Mouse (Mus musculus) kidney, embryonic 15.5 days (tissue): ENCODE results near the gene Abcg2. TPM values are rescaled to one million over a fixed set of nuclear protein-coding genes. Genes with fewer than 3 reads are reported as not detected.
"Not testable (repeated sequence)": the region's sequence is repeated elsewhere in the genome, so short reads cannot be mapped to it uniquely, and the experiment has no call there.

Experiments
- ATAC-seq: fragments of 200-750 bp; cut with Nextera tagmentation; replicated peaks from 2 replicates; pipeline ENCODE4 v1.8.0; 2017; ENCODE audit warnings: moderate TSS enrichment; ENCODE audit not compliant: low FRiP score
- H3K27ac ChIP-seq: fragments of 300-500 bp; sonication (generic); 2 replicates; pipeline ENCODE4 v1.5.1; 2015; ENCODE audit warnings: mild to moderate bottlenecking, inconsistent platforms
- H3K27me3 ChIP-seq: fragments of 300-500 bp; sonication (generic); 2 replicates; pipeline ENCODE4 v1.6.1; 2015; ENCODE audit warnings: inconsistent platforms
- H3K36me3 ChIP-seq: fragments of 300-500 bp; sonication (generic); 2 replicates; pipeline ENCODE4 v1.6.1; 2015; ENCODE audit warnings: inconsistent platforms
- H3K4me1 ChIP-seq: fragments of 300-500 bp; sonication (generic); 2 replicates; pipeline ENCODE4 v1.6.1; 2015; ENCODE audit warnings: inconsistent platforms
- H3K4me2 ChIP-seq: fragments of 300-500 bp; sonication (generic); 2 replicates; pipeline ENCODE4 v1.6.1; 2015; ENCODE audit warnings: moderate library complexity, mild to moderate bottlenecking, inconsistent platforms
- H3K4me3 ChIP-seq: fragments of 300-500 bp; sonication (generic); replicated peaks from 2 replicates; pipeline ENCODE4 v1.5.1; 2015; ENCODE audit warnings: mild to moderate bottlenecking, inconsistent platforms
- H3K9ac ChIP-seq: fragments of 300-500 bp; sonication (generic); 2 replicates; pipeline ENCODE4 v1.6.1; 2015; ENCODE audit warnings: mild to moderate bottlenecking, inconsistent platforms
- H3K9me3 ChIP-seq: fragments of 300-500 bp; sonication (generic); replicated peaks from 2 replicates; pipeline ENCODE4 v1.6.1; 2016; ENCODE audit warnings: inconsistent platforms
- WGBS: fragments of 180-500 bp; shearing (Covaris S2); methylation state at CpG from one replicate; pipeline ENCODE4 v1.1.7; 2015; ENCODE audit warnings: mixed read lengths; 5-methylcytosine and 5-hydroxymethylcytosine counted together
- polyA plus RNA-seq: library from polyadenylated mRNA; unstranded; fragments of >200 nt; fragmentation: Nextera tagmentation; extraction: Ambion mirVana; gene quantifications from 2 replicates; pipeline ENCODE4 v1.2.1, GENCODE M21; 2015

Abcg2 gene
- polyA plus RNA-seq, 1 experiment from 2014 or later: 95.7 TPM

- H3K36me3 ChIP-seq, H3K4me2 ChIP-seq, H3K9me3 ChIP-seq, H3K27me3 ChIP-seq, H3K4me1 ChIP-seq, H3K4me3 ChIP-seq, H3K27ac ChIP-seq, H3K9ac ChIP-seq: not testable (repeated sequence)
- ATAC-seq: peak; percentile 57
- WGBS: 71% methylated on average over 3 of the region's 3 CpGs
Observed at GRCm38 (mm10) chr6:58603485-58604090, 19.3 kb downstream of the Abcg2 start.

GRCm38 (mm10) chr6:58606642-58607041 is 22.3 kb downstream of the Abcg2 start:
- Histone ChIP-seq H3K9me3 (no peaks in the 10 kb centered on the region), H3K4me3 (no peak overlapping the region), H3K36me3 (no peaks in the 10 kb centered on the region), H3K27ac (no peak overlapping the region), H3K4me1 (no peaks in the 10 kb centered on the region), H3K9ac (no peak overlapping the region), H3K27me3 (no peaks in the 10 kb centered on the region), H3K4me2 (no peak overlapping the region)
- ATAC-seq: no peak
- WGBS: 86% methylated on average over 4 of the region's 4 CpGs

- Histone ChIP-seq H3K9me3 (no peaks in the 10 kb centered on the region), H3K4me2 (no peak overlapping the region), H3K27me3 (no peaks in the 10 kb centered on the region), H3K36me3 (no peaks in the 10 kb centered on the region), H3K4me3 (no peak overlapping the region), H3K27ac (no peak overlapping the region), H3K4me1 (no peaks in the 10 kb centered on the region), H3K9ac (no peak overlapping the region)
- 68% methylated on average over 2 of the region's 2 CpGs for WGBS
- ATAC-seq: 0 out of 2 replicates have a peak, but pooled peaks have one; percentile 55
Observed at GRCm38 (mm10) chr6:58608422-58608821, 24.1 kb downstream of the Abcg2 start.

- H3K4me2 ChIP-seq: no peak overlapping the region
- 84% methylated on average over 6 of the region's 6 CpGs for WGBS
- H3K4me1 ChIP-seq: no peaks in the 10 kb centered on the region
- no peak overlapping the region for H3K9ac ChIP-seq
- no peak for ATAC-seq
- H3K4me3 ChIP-seq: no peak overlapping the region
- no peak overlapping the region for H3K27ac ChIP-seq
- no peaks in the 10 kb centered on the region for H3K36me3 ChIP-seq
- no peaks in the 10 kb centered on the region for H3K27me3 ChIP-seq
- no peaks in the 10 kb centered on the region for H3K9me3 ChIP-seq
Observed at GRCm38 (mm10) chr6:58609919-58610759, 25.8 kb downstream of the Abcg2 start.

GRCm38 (mm10) chr6:58610760-58611654 is 26.7 kb downstream of the Abcg2 start:
- peak; percentile 75 for ATAC-seq
- H3K4me3 ChIP-seq: no peak overlapping the region

GRCm38 (mm10) chr6:58624126-58624525 is 39.8 kb downstream of the Abcg2 start:
- H3K27ac ChIP-seq: no peak overlapping the region
- no peak overlapping the region for H3K9ac ChIP-seq
- 76% methylated on average over 5 of the region's 5 CpGs for WGBS
- H3K36me3 ChIP-seq: no peaks in the 10 kb centered on the region
- H3K4me3 ChIP-seq: no peak overlapping the region
- no peaks in the 10 kb centered on the region for H3K27me3 ChIP-seq
- no peaks in the 10 kb centered on the region for H3K9me3 ChIP-seq
- no peaks in the 10 kb centered on the region for H3K4me1 ChIP-seq
- no peak overlapping the region for H3K4me2 ChIP-seq
- no peak for ATAC-seq

More at GRCm38 (mm10) chr6:58610760-58611654, 26.7 kb downstream of the Abcg2 start:
- H3K4me2 ChIP-seq: no peak overlapping the region
- no peaks in the 10 kb centered on the region for H3K27me3 ChIP-seq
- no peak overlapping the region for H3K27ac ChIP-seq
- H3K9ac ChIP-seq: no peak overlapping the region
- H3K36me3 ChIP-seq: no peaks in the 10 kb centered on the region
- no peaks in the 10 kb centered on the region for H3K4me1 ChIP-seq
- no peaks in the 10 kb centered on the region for H3K9me3 ChIP-seq
- WGBS: 66% methylated on average over 4 of the region's 4 CpGs

GRCm38 (mm10) chr6:58629238-58629637 is 44.9 kb downstream of the Abcg2 start:
- H3K27ac ChIP-seq: no peak overlapping the region
- no peak overlapping the region for H3K9ac ChIP-seq
- H3K27me3 ChIP-seq: no peaks in the 10 kb centered on the region
- H3K9me3 ChIP-seq: no peaks in the 10 kb centered on the region
- no peak for ATAC-seq
- no peak overlapping the region for H3K4me3 ChIP-seq
- no peak overlapping the region for H3K4me2 ChIP-seq
- peaks cover 17% of the 10 kb centered on the region for H3K4me1 ChIP-seq
- H3K36me3 ChIP-seq: no peaks in the 10 kb centered on the region
- WGBS: 89% methylated on average over 2 of the region's 2 CpGs

- no peaks in the 10 kb centered on the region for H3K9me3 ChIP-seq
- no peak overlapping the region for H3K9ac ChIP-seq
- H3K27me3 ChIP-seq: no peaks in the 10 kb centered on the region
- no peak overlapping the region for H3K4me2 ChIP-seq
- peaks cover 17% of the 10 kb centered on the region for H3K4me1 ChIP-seq
- H3K27ac ChIP-seq: no peak overlapping the region
- no peak for ATAC-seq
- no peak overlapping the region for H3K4me3 ChIP-seq
- 61% methylated on average over 3 of the region's 3 CpGs for WGBS
- H3K36me3 ChIP-seq: no peaks in the 10 kb centered on the region
Observed at GRCm38 (mm10) chr6:58632419-58632818, 48.1 kb downstream of the Abcg2 start.

GRCm38 (mm10) chr6:58633731-58634130 is 49.4 kb downstream of the Abcg2 start:
- 54% methylated on average over 4 of the region's 4 CpGs for WGBS
- no peaks in the 10 kb centered on the region for H3K9me3 ChIP-seq
- peak; percentile 92 for ATAC-seq

GRCm38 (mm10) chr6:58638566-58638965 is 54.2 kb downstream of the Abcg2 start:
- no peak overlapping the region for H3K4me3 ChIP-seq
- H3K36me3 ChIP-seq: no peaks in the 10 kb centered on the region
- no peaks in the 10 kb centered on the region for H3K27me3 ChIP-seq
- no peak overlapping the region for H3K4me2 ChIP-seq
- no peak overlapping the region for H3K9ac ChIP-seq
- no peak overlapping the region for H3K27ac ChIP-seq
- ATAC-seq: no peak
- H3K4me1 ChIP-seq: peaks cover 14% of the 10 kb centered on the region
- H3K9me3 ChIP-seq: no peaks in the 10 kb centered on the region

More at GRCm38 (mm10) chr6:58633731-58634130, 49.4 kb downstream of the Abcg2 start:
- Histone ChIP-seq H3K36me3 (no peaks in the 10 kb centered on the region), H3K4me2 (no peak overlapping the region), H3K27ac (no peak overlapping the region), H3K4me1 (peaks cover 20% of the 10 kb centered on the region), H3K27me3 (no peaks in the 10 kb centered on the region), H3K9ac (no peak overlapping the region), H3K4me3 (no peak overlapping the region)

GRCm38 (mm10) chr6:58639391-58639790 is 55.1 kb downstream of the Abcg2 start:
- peaks cover 14% of the 10 kb centered on the region for H3K4me1 ChIP-seq
- H3K9me3 ChIP-seq: no peaks in the 10 kb centered on the region
- no peak overlapping the region for H3K9ac ChIP-seq
- H3K27me3 ChIP-seq: no peaks in the 10 kb centered on the region
- H3K4me2 ChIP-seq: no peak overlapping the region
- no peak for ATAC-seq
- WGBS: 72% methylated on average over 2 of the region's 2 CpGs
- H3K36me3 ChIP-seq: no peaks in the 10 kb centered on the region
- H3K4me3 ChIP-seq: no peak overlapping the region
- no peak overlapping the region for H3K27ac ChIP-seq
